Mouse (Mus musculus) heart, adult 2 months (tissue): Measurements from ENCODE around the gene Ciz1.

Experiments used
- CTCF ChIP-seq: fragments of 200-600 bp; IDR thresholded peaks from 2 replicates; pipeline ENCODE4 v1.8.1; 2022; ENCODE audit warnings: antibody characterized with exemption, mild to moderate bottlenecking, moderate library complexity
- EP300 ChIP-seq: fragments of 200-500 bp; IDR thresholded peaks from 2 replicates; pipeline ENCODE4 v1.6.1; 2011; ENCODE audit warnings: low read depth, low read length, control low read depth; ENCODE audit not compliant: insufficient read depth
- POLR2A ChIP-seq: fragments of 200-500 bp; IDR thresholded peaks from 2 replicates; pipeline ENCODE4 v1.6.1; 2011; ENCODE audit warnings: mild to moderate bottlenecking, low read depth, low read length, control low read depth; ENCODE audit not compliant: insufficient read depth

- TF ChIP-seq CTCF (no peak), POLR2A (no peak), EP300 (no peak)
Measured at GRCm38 (mm10) chr2:32316887-32317656, 35.1 kb upstream of the Ciz1 start.
